Mouse (Mus musculus): ENCODE data around the gene Mospd2. TPM values are rescaled to one million over a fixed set of nuclear protein-coding genes. Genes with fewer than 3 reads are reported as not detected.

Mospd2 gene
- polyA plus RNA-seq, 1 experiment from 2014 or later, result 6.5 TPM

DNA sequence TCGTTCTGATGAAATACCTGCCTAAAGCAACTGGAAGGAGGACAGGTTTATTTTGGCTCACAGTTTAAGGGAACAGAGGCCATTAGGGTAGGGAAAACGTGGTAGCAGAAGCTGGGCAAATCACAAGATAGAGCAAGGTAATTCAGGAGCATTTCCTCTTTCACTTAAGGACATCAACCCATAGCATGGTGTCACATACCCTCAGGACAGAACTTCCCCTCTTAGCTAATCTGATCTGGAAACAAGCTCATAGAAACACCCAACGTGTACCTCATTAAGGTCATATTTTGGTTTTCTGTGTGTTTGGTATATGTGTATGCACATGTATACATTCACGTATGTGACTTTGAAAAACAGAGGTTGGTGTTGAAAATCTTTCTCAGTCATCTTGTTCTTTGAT lies 68.0 kb downstream of the Mospd2 start:
- no peaks in the 10 kb centered on the region for H3K27me3 ChIP-seq
- H3K4me3 ChIP-seq (replicated peaks), result no peak overlapping the region
- H3K4me1 ChIP-seq (replicated peaks), result no peaks in the 10 kb centered on the region
- no peak overlapping the region for H3K4me2 ChIP-seq
- no peak overlapping the region for H3K9ac ChIP-seq
- 48% methylated on average over 4 of the region's 4 CpGs for WGBS (ENCODE audit: insufficient replicate concordance)
- ATAC-seq (ENCODE audit: insufficient read depth), result no peak
- H3K36me3 ChIP-seq (replicated peaks), result no peaks in the 10 kb centered on the region
- no peak overlapping the region for H3K27ac ChIP-seq (replicated peaks)
- H3K9me3 ChIP-seq (replicated peaks), result no peaks in the 10 kb centered on the region

DNA sequence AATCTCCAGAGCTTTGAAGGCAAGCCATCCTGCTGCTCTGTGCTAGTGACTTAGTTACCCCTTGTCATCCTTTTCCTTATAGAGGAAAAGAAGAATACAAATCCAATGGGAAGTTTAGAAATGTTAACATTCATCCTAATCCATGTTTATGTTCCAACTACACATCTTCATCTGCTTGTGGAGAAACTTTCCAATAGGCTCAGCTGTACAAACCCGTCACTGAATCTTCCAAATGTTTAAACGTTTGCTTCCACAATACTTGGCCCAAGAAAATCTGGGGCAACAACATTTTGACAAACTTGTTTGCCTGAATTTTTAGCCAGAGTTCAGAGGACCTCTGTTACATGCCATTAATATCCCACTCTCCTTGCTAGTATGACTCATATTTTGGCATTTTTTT lies 78.3 kb downstream of the Mospd2 start:
- Histone ChIP-seq H3K9me3 (replicated peaks) (no peaks in the 10 kb centered on the region), H3K4me3 (replicated peaks) (no peak overlapping the region), H3K36me3 (replicated peaks) (no peaks in the 10 kb centered on the region), H3K9ac (no peak overlapping the region), H3K27ac (replicated peaks) (no peak overlapping the region), H3K4me1 (replicated peaks) (no peaks in the 10 kb centered on the region), H3K27me3 (no peaks in the 10 kb centered on the region), H3K4me2 (no peak overlapping the region)
- WGBS (ENCODE audit: insufficient replicate concordance), result 58% methylated on average over 2 of the region's 2 CpGs
- ATAC-seq (ENCODE audit: insufficient read depth), result no peak

DNA sequence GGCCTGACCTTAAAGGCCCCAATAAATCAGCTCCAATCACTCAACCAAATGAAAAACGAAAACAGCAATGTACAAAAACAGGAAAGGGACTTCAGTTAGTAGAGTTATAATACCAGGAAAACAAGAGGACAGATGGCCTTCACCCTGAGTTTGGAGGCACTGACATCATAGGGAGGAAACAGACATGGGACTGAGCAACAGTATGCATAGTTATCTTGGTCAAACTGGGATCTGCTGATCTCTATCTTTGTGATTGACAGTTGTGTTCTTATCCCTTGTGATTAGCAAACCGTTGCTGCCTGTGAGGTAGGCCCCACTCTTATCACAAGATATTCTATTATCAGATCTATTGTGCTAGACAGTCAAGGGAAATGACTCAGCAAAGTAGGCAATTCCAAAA lies 80.4 kb downstream of the Mospd2 start:
- 11% methylated on average over 2 of the region's 2 CpGs for WGBS (ENCODE audit: insufficient replicate concordance)
- no peak for ATAC-seq (ENCODE audit: insufficient read depth)
- Histone ChIP-seq H3K9ac (no peak overlapping the region), H3K4me2 (no peak overlapping the region), H3K4me1 (replicated peaks) (no peaks in the 10 kb centered on the region), H3K27me3 (no peaks in the 10 kb centered on the region), H3K4me3 (replicated peaks) (no peak overlapping the region), H3K27ac (replicated peaks) (no peak overlapping the region), H3K36me3 (replicated peaks) (no peaks in the 10 kb centered on the region), H3K9me3 (replicated peaks) (no peaks in the 10 kb centered on the region)

DNA sequence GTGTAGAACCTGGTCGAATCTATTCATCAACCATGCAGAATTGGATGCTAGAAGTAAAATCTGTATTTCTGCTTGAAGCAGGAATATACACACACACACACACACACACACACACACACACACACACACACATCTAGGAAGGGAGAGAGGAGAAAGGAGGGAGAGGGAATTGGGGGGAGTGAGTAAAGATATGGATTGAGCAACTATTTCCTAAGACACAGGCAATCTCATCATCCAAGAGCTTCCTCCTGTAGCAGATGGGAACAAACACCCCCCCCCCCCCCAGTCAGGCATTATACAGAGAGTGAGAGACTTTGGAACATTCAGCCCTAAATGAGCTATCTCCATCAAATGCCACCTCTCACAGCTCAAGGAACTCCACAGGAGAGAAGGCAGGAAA lies 93.9 kb downstream of the Mospd2 start:
- H3K4me1 ChIP-seq (replicated peaks), result no peaks in the 10 kb centered on the region
- no peak overlapping the region for H3K4me2 ChIP-seq
- no peaks in the 10 kb centered on the region for H3K36me3 ChIP-seq (replicated peaks)
- no peak overlapping the region for H3K27ac ChIP-seq (replicated peaks)
- no peaks in the 10 kb centered on the region for H3K9me3 ChIP-seq (replicated peaks)
- 65% methylated on average over 1 of the region's 1 CpGs for WGBS (ENCODE audit: insufficient replicate concordance)
- H3K27me3 ChIP-seq, result no peaks in the 10 kb centered on the region
- H3K4me3 ChIP-seq (replicated peaks), result no peak overlapping the region
- no peak for ATAC-seq (ENCODE audit: insufficient read depth)
- no peak overlapping the region for H3K9ac ChIP-seq

Other genes with a start within 250 kb of the Mospd2 start
- gene Fancb, start 217 bp upstream of the Mospd2 start, polyA plus RNA-seq (2015; fragmentation: Nextera tagmentation; extraction: Ambion mirVana), result 4.3 and 4.9 TPM in 2 replicates
- gene Gm17604, start 24.5 kb upstream of the Mospd2 start, polyA plus RNA-seq (2015; fragmentation: Nextera tagmentation; extraction: Ambion mirVana), result not detected in 2 replicates